Mouse (Mus musculus) retina, postnatal 7 days (tissue): ENCODE data around the gene Pak4.
"Not testable (repeated sequence)": the region's sequence is repeated elsewhere in the genome, so short reads cannot be mapped to it uniquely, and the experiment has no call there.

Experiments
- DNase-seq: peaks from one replicate; pipeline ENCODE4 v3.0.0-alpha.2; 2012; ENCODE audit warnings: low read depth, low spot score

Gene Pak4

DNA sequence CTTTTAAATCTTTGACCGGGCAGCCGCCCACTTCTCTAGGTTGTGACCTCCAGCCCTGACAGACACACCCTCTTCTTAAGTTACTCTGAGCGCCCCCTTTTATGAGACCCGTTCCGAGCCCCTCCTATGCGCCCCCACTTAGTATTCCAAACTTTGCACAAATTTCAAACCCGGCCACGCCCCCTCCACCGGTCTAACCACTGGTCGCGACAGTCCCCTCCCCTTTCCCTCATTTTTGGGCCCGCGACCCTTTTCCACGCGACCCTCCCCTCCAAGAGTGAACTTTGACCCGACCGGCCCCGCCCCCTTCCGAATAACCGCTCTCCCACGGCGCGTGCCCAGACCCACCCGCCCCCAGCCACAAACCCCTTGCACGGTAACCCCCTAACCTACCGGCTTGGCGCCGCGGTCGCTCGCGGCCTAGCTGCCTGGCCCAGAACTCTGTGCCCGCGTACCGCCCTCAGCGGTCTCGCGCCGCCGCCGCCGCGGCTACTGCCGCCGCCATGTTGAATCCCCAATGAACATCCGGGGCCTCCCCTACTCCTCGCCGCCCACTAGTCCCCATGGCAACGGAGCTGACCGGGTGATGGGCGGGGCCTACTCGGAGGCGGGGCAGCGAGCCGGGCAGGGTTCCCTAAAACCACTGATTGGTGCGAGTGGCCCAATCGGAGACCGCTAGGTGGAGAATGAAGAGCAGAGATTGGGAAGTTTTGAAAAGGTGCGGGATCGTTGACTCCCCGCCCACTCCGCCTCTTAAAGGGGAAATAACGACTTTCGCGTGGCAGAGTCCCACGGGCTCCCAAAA, at the start of gene Pak4, which contains the start of gene Samd4b:
Gene Pak4, minus strand, starts transcription at position 544 of the 805 bp plus-strand sequence.
Gene Samd4b, minus strand, starts transcription at position 503 of the 805 bp plus-strand sequence.
- DNase-seq, result peak; percentile 97

DNA sequence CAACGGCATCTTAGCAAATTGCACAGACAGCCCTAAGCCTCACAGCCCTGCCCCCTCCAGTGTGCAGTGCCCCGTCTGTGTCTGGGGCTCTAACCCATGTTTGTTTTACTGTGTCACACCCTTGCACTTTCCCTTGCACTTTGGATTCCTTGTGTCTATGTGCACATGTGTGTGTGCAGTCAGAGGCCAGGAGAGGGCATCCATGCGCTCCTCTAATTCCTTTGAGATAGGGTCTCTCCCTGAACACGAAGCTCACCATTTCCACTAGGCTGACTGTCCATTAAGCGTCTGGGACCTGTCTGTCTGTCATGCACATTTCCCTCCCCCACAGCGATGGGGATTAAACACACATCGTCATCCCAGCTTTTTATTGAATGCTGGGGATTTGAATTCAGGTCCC, 49.0 kb upstream of the Pak4 start:
- no peak for DNase-seq

DNA sequence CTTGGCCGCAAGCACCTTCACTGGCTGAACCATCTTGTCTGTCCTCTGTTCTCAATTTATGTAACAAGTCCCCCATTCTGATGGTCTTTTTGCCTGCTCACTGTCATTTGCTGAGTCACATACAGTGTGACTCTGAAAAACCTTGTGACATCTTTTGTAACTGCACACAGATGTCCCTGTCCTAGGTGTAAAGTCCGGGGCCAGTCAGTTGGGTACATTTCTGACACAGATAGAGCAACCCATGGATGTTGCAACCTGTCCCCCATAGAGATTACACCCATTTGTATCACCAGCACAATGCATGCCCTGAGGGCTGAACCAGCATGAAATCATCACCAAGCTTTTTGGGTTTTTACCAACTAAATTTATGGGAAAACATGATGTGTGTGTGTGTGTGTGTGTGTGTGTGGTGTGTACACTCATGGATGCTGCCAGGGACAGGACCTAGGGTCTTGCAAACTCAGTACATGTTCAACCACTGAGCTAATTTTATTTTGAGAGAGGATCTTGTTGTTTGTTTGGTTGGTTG, 48.0 kb upstream of the Pak4 start:
- no peak for DNase-seq

DNA sequence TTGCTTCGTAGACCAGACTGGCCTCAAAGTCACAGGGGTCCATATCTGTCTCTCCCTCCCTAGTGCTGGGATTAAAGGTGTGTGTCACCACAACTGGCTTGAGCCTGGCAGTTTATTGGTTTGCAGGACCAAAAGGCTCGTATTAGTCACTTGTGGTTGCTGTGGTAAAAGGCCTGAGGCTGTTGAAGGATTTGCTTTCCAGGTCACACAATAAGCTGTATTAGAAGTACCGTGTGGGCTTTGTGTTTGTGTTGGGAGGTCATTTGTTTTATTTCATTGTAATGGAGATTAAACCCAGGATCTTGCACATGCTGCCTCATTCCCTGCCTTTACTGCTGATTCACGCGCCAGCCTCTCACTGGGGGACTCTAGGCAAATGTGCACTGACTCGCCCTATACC, 47.4 kb upstream of the Pak4 start:
- DNase-seq, result no peak

DNA sequence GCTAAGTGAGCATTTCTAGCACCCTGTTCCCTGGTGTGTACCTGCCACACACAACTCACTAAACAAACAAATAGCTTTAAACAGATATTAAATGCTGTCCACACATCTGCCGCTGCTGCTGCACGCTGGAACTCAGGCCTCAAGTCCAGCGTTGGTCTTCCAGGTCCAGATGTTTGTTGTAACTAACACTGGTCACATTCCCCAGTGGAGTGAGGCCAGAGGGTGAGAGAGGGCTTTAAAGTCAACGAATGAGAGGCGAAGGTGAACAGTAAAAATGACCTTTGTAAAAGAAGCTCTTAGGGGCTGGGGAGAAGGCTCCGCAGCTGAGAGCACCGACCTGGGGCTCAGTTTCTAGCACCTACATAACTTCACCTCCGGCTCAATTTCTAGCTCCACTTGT, 43.6 kb upstream of the Pak4 start:
- DNase-seq, result no peak

DNA sequence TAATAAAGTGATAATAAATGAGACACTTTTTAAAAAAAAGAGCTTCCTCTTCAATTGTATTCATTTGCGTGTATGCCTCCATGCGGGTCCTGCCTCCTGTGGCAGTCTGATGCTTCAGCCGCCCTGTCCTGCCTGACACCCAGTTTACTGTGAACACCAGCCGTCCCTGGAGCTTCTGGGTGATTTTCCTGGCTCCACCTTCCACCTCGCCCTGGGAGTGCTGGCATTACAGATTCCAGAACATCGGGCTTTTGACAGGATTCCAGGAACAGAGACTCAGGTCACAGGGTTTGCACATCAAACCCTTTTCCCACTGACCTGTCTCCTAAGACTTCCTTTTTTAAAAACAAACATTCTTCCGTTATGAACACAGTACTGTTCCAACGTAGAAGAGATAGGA, 39.5 kb upstream of the Pak4 start:
- DNase-seq, result no peak

DNA sequence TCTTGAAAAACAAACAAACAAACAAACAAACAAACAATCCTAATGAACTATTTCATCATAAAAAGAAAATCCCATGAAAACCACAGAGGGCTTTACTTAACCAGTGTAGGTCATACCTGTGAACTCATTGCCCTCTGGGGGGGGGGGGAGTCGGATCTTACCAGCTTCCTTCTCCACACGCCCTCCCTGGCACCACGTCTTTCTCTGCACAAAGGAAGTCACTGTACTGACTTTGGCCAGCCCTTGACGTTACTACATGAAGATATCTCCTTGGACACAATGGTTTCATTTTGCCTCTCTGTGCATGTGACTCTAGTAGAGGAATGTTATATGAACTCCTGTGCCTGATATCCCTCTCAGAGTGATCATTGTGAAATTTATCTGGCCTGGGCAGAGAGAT, 36.1 kb upstream of the Pak4 start:
- DNase-seq, result no peak

DNA sequence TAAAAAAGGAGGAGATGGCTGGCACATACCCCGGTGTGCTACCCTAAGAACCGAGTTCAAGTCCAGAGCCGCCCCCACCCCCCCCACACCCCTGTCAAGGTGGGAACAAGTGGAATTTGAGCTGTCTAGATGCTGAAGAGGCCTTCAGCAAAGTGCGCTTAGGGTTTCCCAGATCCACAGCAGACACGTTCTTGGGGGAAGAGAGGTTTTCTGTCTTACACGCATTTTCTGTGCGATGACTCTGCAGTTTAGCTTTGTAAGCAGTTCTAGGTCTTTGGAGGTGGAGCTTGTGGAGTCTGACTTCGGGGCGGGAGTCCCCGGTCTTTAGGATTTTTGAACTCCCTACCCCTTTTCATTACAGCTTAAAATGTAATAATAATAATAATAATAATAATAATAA, 33.1 kb upstream of the Pak4 start, which contains the start of gene Acp7:
Gene Acp7, minus strand, starts transcription at position 260 of the 400 bp plus-strand sequence.
- no peak for DNase-seq

DNA sequence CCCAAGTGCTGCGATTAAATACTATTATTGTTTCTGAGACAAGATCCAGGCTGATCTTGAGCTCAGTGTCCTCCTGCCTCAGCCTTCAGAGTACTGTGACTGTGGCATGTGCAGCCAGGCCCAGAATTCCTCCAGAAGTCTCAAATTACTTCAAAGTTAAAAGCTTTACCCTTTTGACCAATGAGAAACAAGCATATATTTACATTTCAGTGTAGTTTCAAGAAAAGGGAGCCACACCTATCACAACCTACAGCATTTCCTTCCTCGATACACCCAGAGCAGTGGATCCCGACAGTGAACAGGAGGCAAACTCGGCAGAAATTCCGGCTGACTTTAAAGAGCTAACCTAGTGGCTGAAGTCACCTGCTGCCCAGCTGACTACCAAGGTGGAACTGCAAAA, 26.8 kb upstream of the Pak4 start:
- DNase-seq, result no peak

DNA sequence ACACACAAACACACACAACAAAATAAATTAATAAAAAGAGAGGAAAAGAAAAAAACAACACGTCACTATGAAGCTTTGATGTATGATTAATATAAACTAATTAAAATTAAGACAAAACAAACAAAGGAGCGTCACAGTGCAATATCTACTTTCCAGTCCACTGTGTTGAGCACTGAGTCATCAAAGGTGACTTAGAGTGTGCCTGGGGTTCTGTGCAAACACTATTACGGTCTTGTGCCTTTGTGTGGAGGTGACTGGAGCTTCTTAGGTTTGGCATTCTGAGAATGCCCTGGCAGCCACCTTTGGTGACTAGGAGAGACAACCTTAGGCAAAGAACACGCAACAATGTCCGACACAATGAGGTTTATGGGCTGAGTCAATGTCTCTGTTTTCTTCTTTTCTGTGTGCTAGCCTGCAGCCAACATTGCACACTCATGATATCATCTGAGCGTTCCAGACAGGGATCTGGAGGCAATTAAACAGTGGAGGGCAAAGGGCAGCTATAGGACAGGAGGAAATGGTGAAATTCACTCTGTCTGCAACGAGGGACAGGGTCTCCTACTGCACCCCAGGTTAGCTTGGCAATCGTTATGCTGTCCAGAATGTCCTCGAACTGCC, 21.2 kb upstream of the Pak4 start:
- no peak for DNase-seq

DNA sequence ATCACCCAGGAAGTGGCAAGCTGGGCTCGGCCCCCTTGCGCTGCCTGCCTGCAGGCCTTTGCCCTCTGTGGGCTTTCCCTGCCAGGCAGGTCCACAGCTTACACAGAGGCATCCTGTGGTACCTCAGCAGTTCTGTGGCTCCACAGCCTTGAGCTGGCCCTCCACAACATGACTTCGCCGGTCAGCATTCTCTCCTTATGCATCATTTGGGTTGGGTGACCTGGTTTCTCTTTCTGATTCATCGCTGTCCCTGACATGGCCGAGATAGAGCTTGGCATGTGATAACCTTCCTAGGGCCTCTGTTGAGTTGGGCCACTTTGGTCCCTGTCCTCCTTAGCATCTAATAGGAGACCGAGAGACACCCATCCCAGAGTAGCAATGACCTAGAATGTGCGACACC, 8.0 kb upstream of the Pak4 start:
- DNase-seq, result no peak

DNA sequence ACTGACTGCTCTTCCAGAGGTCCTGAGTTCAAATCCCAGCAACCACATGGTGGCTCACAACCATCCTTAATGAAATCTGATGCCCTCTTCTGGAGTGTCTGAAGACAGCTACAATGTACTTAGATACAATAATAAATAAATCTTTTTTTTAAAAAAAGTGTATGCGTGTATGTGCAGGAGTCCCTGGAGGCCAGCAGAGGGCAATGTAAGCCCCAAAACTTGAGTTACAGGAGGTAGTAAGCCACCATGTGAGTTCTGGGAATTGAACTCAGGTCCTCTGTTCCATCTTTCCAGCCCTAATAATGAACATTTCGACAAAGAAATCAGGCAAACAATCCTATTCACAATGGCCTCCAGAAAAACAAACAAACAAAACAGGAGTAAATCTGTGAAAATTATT, 5.8 kb upstream of the Pak4 start:
- not testable (repeated sequence) for DNase-seq

DNA sequence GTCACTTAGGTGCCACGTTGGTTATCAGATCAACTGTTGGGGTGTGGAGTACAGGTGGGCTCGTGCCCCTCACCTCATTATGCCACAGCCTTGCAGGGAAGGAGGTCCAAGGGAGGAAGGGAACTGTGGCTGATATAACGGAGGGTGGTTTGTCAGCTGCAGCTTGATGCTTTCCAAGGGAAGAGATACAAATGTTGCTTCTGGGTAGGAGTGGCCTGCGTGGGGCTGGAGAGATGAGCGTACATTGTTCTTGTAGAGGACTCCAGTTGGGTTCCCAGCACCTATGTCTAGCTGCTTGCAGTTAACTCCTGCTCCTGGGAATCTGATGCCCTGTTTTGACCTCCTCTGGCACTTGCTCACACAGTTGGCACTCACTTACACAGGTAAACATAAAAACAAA, 5.2 kb upstream of the Pak4 start:
- DNase-seq, result no peak

DNA sequence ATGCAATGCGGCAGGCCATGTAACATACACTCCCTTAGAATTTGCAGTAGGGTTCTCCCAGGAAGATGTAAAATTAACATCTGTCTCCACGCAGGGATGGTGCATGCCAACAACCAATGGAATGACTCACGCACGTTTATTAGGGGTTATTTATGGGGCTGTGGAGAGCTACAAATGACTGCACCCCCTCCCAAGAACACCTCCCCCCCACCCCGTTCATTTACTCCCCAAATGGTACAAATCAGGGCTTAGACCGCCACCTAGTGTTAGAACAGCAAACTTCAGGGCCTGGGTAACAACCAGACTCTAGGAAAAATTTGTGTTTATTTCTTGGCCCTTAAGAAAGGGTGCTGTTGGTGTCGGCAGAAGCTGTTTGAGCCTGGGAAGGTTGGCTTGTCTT, 3.7 kb upstream of the Pak4 start:
- peak; percentile 61 for DNase-seq

DNA sequence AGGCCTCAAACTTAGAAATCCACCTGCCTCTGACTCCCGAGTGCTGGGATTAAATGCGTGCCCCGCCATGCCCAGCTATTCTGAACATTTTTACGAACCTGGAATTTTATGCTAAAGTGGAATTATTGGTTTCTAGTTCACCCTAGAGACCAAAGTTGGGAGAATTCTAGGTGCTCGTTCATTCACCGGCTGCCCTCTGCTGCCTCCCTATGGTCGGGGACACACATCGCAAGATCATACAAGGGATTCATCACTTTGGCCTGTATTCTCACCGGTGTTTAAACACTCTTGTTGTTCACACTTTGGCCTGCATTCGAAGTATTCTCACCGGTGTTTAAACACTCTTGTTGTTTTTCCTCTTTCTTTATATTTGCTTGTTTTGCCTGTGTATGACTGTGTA, 3.0 kb upstream of the Pak4 start:
- peak; percentile 56 for DNase-seq

DNA sequence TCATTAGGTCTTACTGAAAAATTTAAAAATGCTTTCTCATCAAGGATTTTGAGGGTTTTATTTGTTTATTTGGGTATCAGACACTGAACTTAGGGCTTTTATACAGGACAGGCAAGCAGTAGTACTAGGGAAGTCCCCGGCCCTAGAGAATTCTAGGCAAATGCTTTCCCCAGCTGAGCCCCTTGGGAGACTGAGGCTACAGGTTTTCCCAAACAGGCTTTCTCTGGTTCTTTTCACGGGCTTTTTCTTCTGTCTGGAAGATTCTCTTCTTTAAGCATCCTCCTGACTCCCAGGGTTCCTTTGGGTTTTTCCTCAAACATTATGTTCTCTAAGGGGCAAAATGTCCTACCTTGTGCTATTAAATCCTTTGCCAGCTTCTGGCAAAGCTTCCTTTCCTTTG, 966 bp upstream of the Pak4 start:
- DNase-seq, result no peak

DNA sequence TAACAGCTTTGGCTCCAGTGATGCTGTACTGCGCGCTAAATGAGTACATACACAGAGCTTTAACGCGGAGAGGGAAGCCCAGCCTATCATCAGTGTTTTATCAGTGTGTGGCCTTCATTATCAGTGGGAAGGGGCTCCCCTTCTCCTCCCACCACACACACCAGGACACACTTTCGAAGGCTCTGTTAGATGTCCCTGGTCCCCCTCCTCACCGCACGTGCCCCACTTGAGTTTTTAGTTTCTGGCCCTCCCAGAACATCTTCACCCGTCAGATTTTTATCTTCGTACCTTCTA, 761 bp downstream of the Pak4 start:
- DNase-seq, result no peak

DNA sequence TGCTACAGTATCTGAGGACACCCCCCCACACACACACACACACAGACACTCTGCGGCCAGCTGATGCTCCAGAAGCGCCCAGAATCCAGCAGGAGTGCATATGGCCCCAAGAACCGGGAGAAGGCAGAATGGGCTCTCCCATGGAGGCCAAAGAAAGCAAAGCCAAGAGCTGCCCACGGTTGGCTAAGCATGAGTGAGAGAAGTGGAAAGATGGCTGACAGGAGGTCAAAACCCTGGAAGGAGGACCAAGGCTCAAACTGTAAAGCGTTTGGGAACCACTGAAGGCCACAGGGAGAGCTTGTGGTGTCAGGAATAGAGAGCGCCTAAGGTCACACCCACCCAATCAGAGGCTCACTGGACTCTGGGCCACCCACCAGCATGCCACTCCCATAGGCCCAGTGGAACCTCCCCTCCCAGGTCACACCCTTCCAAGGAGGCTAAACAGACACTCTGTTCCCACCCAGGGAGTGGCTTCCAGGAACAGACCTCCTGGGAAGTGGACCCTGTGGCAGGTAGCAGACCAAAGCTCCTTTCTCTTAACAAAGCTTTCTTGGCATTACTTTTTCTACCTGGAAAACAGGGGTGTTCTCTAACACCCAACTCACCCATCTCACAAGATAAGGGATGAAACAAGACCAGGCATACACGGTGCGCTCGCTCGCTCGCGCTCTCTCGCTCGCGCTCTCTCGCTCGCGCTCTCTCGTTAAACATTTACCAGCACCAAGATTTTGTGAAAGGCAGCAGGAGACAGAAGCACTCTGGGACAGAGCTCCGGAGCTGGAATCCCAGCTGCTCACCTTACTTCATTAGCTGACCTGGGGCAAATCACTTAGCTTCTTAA, 1.3 kb downstream of the Pak4 start:
- no peak for DNase-seq

DNA sequence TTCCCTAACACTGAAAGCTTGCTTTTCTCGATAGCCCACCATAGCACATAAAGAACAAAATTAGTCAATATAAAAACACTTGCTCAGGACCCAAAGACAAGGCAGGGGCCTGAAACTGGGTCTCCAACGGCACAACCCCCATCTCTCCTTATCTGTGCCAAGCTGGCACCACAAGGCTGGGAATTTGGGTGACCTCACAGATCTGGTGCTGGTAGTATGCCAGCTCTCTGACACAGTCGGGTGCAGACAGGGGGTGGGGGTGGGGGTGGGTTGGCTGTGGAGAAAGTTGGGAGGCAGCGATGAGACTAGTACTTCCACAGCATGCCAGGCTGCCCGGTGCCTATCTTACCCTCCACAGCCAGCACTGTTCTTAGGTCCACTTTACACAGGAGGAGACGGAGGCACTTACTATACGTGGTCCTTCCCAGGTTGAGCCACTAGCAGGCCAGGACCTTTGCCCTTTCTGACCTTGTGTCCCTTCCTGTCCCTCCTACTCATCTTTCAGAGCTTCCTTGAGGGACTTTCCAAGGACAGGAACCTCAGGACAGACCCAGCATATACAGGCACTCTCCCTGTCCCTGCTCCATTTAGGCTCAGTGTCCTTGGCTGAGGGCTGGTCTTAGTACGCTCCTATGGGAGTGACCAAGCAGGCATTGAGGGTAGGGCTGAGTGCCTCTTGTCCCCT, 2.1 kb downstream of the Pak4 start:
- no peak for DNase-seq

DNA sequence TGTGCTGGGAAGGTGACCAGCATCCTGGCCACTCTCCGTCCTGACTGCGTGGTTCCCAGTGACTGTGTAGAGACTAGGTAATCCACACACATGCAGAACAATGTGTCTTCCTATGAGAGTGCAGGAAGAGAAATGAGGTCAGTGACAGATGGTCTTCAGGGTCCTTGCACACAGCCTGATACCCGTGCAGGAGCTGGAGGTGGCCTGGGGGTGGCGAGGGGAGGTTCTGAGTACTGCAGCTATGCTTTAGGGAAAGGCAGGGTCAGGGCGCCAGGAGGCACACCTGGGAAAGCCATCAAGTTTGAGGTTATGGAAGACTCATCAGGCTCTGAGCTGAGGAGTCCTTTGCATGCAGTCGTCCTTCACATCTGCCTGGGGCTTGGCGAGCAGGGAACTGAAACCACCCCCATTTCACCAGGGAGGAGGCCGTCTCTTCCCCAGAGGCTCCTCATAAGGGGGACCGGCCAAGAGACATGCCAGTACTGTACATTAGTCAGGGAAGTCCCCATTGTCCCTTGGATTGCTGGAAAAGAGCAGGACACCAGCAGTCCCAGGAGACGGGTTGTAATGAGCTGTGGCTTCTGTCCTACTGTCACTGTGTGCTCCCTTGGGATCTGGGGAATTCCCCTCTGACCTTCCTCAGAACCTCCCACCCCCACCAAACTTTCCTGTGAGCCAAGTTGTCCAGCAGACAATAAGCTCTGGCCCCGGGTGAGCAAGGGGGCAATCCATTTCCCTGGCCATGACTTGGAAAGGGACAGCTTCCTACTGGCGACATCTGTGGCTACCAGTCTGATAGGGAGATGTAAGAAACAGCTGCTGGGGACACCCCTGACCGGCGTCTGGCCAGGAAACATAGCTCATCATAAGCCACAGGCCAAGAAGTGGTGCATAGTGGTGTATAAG, 4.5 kb downstream of the Pak4 start:
- no peak for DNase-seq

DNA sequence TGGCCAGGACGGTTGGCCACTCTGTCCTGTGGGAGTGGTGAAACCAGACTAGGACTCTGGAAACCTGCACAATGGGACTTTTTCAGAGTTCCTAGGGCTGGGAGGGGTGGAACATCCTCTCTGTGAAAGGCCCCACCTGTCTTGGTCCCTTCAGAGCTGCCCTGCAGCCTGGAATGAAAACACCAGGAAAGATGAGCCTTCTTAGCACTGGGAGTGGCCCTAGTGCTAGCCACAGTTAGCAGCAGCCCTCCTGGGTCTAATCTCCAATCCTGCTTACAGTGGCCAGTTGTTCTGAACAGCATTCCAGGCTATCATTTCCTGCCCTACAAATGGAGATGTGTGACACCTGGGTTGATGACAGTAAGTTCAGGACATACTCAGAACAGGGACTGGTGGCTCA, 6.1 kb downstream of the Pak4 start:
- DNase-seq, result no peak
